ENCODE assay signal across 10 mouse cellular contexts in the genomic region with DNA sequence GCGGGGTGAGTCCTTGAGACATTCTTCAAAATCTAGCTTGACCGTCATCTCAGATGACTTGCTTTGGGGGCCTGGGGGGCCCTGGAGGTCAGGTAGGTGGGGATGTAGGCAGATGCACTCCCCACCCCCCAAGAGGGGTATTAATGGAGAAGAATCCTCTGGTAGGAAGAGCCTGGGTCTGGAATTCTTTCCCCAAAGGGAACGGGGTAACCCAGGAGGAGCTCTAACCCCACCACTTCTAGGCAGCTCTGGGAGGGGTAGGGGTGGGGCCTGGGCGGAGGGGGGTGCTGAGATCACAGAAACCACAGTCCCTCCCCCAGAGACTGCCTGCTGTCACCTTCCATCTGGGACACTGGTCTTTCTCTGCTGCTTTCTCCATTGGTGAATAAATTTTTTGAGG. TPM values are rescaled to one million over a fixed set of nuclear protein-coding genes. Genes with fewer than 3 reads are reported as not detected.
DNase-seq lines count a peak whose midpoint lies in the region; ATAC-seq and TF ChIP-seq lines count a peak whose summit lies in the region.
"Had no signal": no experiment of that assay in that cellular context is flagged by ENCODE, and none has a peak within 500 bp of the region (broad histone marks: within the 10 kb centered on the region; RNA-seq: fewer than 3 reads in every experiment).

Gene Acap1, minus strand, starts transcription at position 249 of the 400 bp plus-strand sequence.

- ATAC-seq in heart, postnatal 0 days (ENCODE audit: insufficient read depth, low read depth) = no peak
- ATAC-seq in liver, embryonic 15.5 days (ENCODE audit: insufficient read depth) = peak; percentile 58
- ATAC-seq in hindbrain, embryonic 14.5 days (ENCODE audit: low FRiP score) = no peak
- ATAC-seq: forebrain, embryonic 13.5 days had no signal

- 66% methylated on average over 4 of the region's 4 CpGs for WGBS in heart, postnatal 0 days
- WGBS in liver, embryonic 15.5 days (ENCODE audit: insufficient replicate concordance) = 20% methylated on average over 4 of the region's 4 CpGs
- WGBS in hindbrain, embryonic 14.5 days = 78% methylated on average over 4 of the region's 4 CpGs

- H3K9ac ChIP-seq in heart, postnatal 0 days (replicated peaks; ENCODE audit: low read depth, low read length) = no peak within 1 kb of the TSS
- peak within 1 kb of the TSS; percentile 11; the same call in 1 of the 2 replicates for H3K9ac ChIP-seq in liver, embryonic 15.5 days
- no peak within 1 kb of the TSS for H3K9ac ChIP-seq in hindbrain, embryonic 14.5 days
- H3K9ac ChIP-seq: forebrain, embryonic 13.5 days had no signal

- peaks cover 18% of the 10 kb centered on the region for H3K4me1 ChIP-seq in heart, postnatal 0 days (ENCODE audit: control insufficient read depth, insufficient read depth)
- H3K4me1 ChIP-seq in liver, embryonic 15.5 days (replicated peaks) = peaks cover 40% of the 10 kb centered on the region
- peaks cover 16% of the 10 kb centered on the region for H3K4me1 ChIP-seq in hindbrain, embryonic 14.5 days (replicated peaks; ENCODE audit: control insufficient read depth, insufficient read depth, low read length)

- H3K9me3 ChIP-seq in heart, postnatal 0 days (replicated peaks; ENCODE audit: control insufficient read depth, low read length) = no peaks in the 10 kb centered on the region
- H3K9me3 ChIP-seq in liver, embryonic 15.5 days (replicated peaks) = no peaks in the 10 kb centered on the region
- no peaks in the 10 kb centered on the region for H3K9me3 ChIP-seq in hindbrain, embryonic 14.5 days (ENCODE audit: control insufficient read depth, low read length)
- H3K9me3 ChIP-seq: forebrain, embryonic 13.5 days had no signal

- no peak within 1 kb of the TSS; the same call in 1 of the 2 replicates for H3K4me3 ChIP-seq in heart, postnatal 0 days (ENCODE audit: low read depth, low read length)
- peak within 1 kb of the TSS; percentile 35 for H3K4me3 ChIP-seq in liver, embryonic 15.5 days (replicated peaks)
- H3K4me3 ChIP-seq in hindbrain, embryonic 14.5 days (replicated peaks; ENCODE audit: low read length) = no peak within 1 kb of the TSS
- H3K4me3 ChIP-seq: forebrain, embryonic 13.5 days had no signal

- TF ChIP-seq CTCF in heart, postnatal 0 days (IDR thresholded peaks at IDR 0.05; ENCODE audit: low read depth) = no peak

- no peak within 1 kb of the TSS for H3K4me2 ChIP-seq in heart, postnatal 0 days (ENCODE audit: low read depth, low read length)
- H3K4me2 ChIP-seq in liver, embryonic 15.5 days = peak within 1 kb of the TSS; percentile 36; the same call in 1 of the 2 replicates
- no peak within 1 kb of the TSS for H3K4me2 ChIP-seq in hindbrain, embryonic 14.5 days (replicated peaks)
- H3K4me2 ChIP-seq: forebrain, embryonic 13.5 days had no signal

- TF ChIP-seq EP300 in heart, postnatal 0 days (IDR thresholded peaks at IDR 0.05; ENCODE audit: low read depth) = no peak

- peak within 1 kb of the TSS; percentile 40; the same call in 1 of the 2 replicates for H3K27ac ChIP-seq in heart, postnatal 0 days (ENCODE audit: low read depth)
- peak within 1 kb of the TSS; percentile 66 for H3K27ac ChIP-seq in liver, embryonic 15.5 days (replicated peaks)
- H3K27ac ChIP-seq in hindbrain, embryonic 14.5 days = no peak within 1 kb of the TSS
- H3K27ac ChIP-seq: forebrain, embryonic 13.5 days; macrophage had no signal

- peaks cover 8% of the 10 kb centered on the region; the same call in 1 of the 2 replicates for H3K27me3 ChIP-seq in heart, postnatal 0 days (ENCODE audit: control insufficient read depth, insufficient read depth, low read length)
- peaks cover 22% of the 10 kb centered on the region for H3K27me3 ChIP-seq in liver, embryonic 15.5 days
- no peaks in the 10 kb centered on the region for H3K27me3 ChIP-seq in hindbrain, embryonic 14.5 days (ENCODE audit: control insufficient read depth, insufficient read depth, low read length)
- H3K27me3 ChIP-seq: forebrain, embryonic 13.5 days had no signal

- H3K36me3 ChIP-seq in heart, postnatal 0 days (replicated peaks; ENCODE audit: control insufficient read depth, insufficient read depth, low read length) = no peaks in the 10 kb centered on the region
- H3K36me3 ChIP-seq in liver, embryonic 15.5 days (replicated peaks) = no peaks in the 10 kb centered on the region
- no peaks in the 10 kb centered on the region for H3K36me3 ChIP-seq in hindbrain, embryonic 14.5 days (replicated peaks; ENCODE audit: control insufficient read depth, insufficient read depth)

- no peak for DNase-seq in heart, postnatal 0 days (ENCODE audit: low spot score)
- DNase-seq in heart, adult 18-20 months = no peak
- peak; percentile 51 for DNase-seq in T-cell, adult 2 months (ENCODE audit: low spot score)
- DNase-seq in thymus, postnatal 0 days (ENCODE audit: low spot score) = peak; percentile 81
- DNase-seq in hindbrain, embryonic 14.5 days (ENCODE audit: low spot score) = no peak
- no peak for DNase-seq in gastrocnemius, postnatal 4 days (ENCODE audit: low spot score in 2 of 2)
- DNase-seq in Muller cell, postnatal 12 days (ENCODE audit: inconsistent ontology term) = no peak

RNA-seq across cellular contexts. Expression of gene Acap1, which starts in this region (rescaled TPM):
- total RNA-seq in heart, postnatal 0 days (2014; rRNA removed; ENCODE audit: low replicate concordance) = 2.5 and 9.7 TPM in 2 replicates
- 2.5 TPM in 2 replicates for polyA plus RNA-seq in heart, postnatal 0 days (2015; fragmentation: Nextera tagmentation; extraction: Ambion mirVana)
- total RNA-seq in heart, adult 18-20 months (2021) = 1 to 10 TPM in 1 of 2 experiments, under 1 TPM in 1; 0.72 to 4.4 TPM
- polyA plus RNA-seq in liver, embryonic 15.5 days (2015; fragmentation: Nextera tagmentation; extraction: Ambion mirVana) = 5.9 and 7.2 TPM in 2 replicates
- polyA plus RNA-seq in thymus, postnatal 0 days (2015; fragmentation: Nextera tagmentation; extraction: Ambion mirVana) = 150 and 176 TPM in 2 replicates
- polyA plus RNA-seq in hindbrain, embryonic 14.5 days (2014; fragmentation: Nextera tagmentation; extraction: Ambion mirVana) = 0.20 and 0.33 TPM in 2 replicates
- 1 to 10 TPM in 1 of 2 experiments, under 1 TPM in 1; 0.65 to 1.1 TPM for total RNA-seq in gastrocnemius, postnatal 4 days (2021)

Comparison
In these comparisons a context has a peak if more than half of its experiments do, and no peak if none do; other contexts are left out.
1. RNA of gene Acap1 (polyA plus RNA-seq): 150 to 176 TPM in thymus, postnatal 0 days; 5.9 to 7.2 TPM in liver, embryonic 15.5 days, 2.5 TPM in heart, postnatal 0 days and 0.20 to 0.33 TPM in hindbrain, embryonic 14.5 days; every median in the first group is over 10 times any median in the second.
2. DNase-seq: peak in T-cell, adult 2 months (single experiment) and thymus, postnatal 0 days (single experiment); none in heart, postnatal 0 days (single experiment), heart, adult 18-20 months (0 of 2), hindbrain, embryonic 14.5 days (single experiment), gastrocnemius, postnatal 4 days (0 of 2) and Muller cell, postnatal 12 days (single experiment).